Mouse (Mus musculus) T-helper 1 cell (primary cell): ENCODE measurements around the gene Tcf20.
"Not testable (repeated sequence)": the region's sequence is repeated elsewhere in the genome, so short reads cannot be mapped to it uniquely, and the experiment has no call there.

Experiments used
- in situ Hi-C: fragments of 300-600 bp; cut with MboI, MseI; formaldehyde crosslinking; loops from one replicate; pipeline ENCODE4 v1.15.1; 2025; ENCODE audit warnings: high pct_unique_total_duplicates

Gene Tcf20

GRCm38 (mm10) chr15:82814321-82814720 lies 173.4 kb downstream of the Tcf20 start:
- in situ Hi-C loops, result loop anchor here (5.0 kb wide), 1 partner anchor 103 kb away; no protein-coding TSS in a partner anchor

DNA sequence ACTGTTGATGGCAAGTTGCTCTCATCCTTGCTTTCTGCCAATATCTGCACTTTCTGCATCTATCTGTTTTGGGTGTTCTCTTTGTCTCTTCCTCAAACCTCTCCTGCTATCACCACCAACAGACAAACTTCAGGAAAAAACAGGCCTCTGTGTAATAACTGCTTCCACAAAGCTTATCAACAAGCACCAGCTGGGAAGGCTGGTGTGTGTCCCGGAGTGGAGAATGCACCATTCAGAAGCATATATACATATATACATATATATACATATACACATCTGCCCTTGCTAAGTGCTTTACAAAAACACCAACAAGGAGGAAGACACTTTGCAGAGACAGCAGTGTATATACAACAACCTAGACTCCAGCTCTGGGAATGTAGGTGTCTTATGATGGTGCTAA lies 177.1 kb downstream of the Tcf20 start:
- in situ Hi-C loops, result loop anchor here (5.0 kb wide), 1 partner anchor 107 kb away; no protein-coding TSS in a partner anchor

DNA sequence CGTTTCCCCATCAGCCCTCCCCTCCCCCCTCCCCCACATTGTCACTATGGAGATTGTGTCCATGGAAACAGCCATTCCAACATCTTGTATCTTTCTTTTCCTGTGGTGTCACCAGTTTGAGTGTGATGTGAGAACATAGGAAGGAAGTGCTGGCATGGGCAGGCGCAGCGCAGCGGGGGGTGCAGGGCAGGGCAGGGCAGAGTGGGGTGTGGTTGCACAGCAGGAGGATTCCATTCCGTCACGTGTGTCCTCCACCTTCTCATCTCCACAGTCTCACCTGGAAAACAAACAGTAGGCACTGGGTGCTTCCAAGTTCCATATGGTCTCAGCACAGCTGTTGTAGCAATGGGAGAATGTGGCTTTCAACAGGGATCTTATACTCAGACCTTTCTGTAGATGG lies 178.2 kb downstream of the Tcf20 start:
- in situ Hi-C loops, result loop anchor here (10.0 kb wide), 1 partner anchor 295 kb away; no protein-coding TSS in a partner anchor

- in situ Hi-C loops, result loop anchor here (10.0 kb wide), 1 partner anchor 298 kb away; no protein-coding TSS in a partner anchor
Measured at GRCm38 (mm10) chr15:82806969-82807763, 180.5 kb downstream of the Tcf20 start.

DNA sequence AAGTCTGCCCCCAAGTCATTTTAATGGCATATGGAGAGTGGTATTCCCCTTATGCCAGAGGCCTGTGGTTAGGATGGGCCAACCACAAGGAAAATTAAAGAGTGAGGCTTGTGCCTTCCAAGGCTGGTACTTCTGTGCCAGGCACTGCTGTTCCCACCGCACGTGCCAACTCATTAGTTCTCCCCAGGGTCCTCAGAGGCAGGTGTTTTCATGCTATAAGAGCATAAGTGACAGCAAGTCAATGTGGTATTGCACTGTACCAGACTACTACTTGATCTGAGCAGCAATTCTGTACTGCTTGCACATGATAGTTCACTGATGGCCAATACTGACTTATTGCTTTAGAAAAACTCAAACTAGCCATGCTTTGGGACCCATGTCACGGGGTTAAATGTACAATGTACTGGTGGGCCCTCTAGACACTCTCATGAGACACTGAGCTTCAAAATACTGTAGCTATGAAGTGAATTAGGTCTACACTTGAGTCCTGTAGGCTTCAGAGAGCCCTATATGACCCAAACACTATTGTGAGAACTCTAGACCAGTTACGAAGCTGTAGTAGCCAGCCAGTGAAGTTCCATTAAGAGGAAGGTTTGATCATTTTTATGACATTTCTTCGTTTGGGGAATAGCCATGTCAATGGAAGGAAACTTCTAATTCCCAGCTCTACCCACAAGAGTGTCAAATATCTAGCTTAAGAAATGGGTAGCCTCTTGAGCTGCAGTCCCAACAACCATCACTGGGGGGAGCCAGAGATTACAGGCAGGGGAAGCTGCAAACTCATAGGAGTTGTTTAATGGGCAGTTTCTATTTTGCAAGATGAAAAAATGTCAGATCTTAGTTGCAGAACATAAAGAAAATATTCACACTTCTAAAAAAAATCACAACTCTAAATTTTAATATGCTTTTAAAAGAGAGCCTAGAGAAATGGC lies 182.7 kb downstream of the Tcf20 start:
- in situ Hi-C loops, result loop anchor here (5.0 to 10.0 kb wide), 2 partner anchors 237 to 300 kb away; no protein-coding TSS in a partner anchor

GRCm38 (mm10) chr15:82795936-82796440 lies 191.7 kb downstream of the Tcf20 start:
- in situ Hi-C loops, result no loop called here

GRCm38 (mm10) chr15:82794277-82794676 lies 193.4 kb downstream of the Tcf20 start, which contains the start of gene Cyp2d26:
Gene Cyp2d26, minus strand, starts transcription at chr15:82794294.
- in situ Hi-C loops, result loop anchor here (5.0 kb wide), 1 partner anchor 418 kb away; no protein-coding TSS in a partner anchor

DNA sequence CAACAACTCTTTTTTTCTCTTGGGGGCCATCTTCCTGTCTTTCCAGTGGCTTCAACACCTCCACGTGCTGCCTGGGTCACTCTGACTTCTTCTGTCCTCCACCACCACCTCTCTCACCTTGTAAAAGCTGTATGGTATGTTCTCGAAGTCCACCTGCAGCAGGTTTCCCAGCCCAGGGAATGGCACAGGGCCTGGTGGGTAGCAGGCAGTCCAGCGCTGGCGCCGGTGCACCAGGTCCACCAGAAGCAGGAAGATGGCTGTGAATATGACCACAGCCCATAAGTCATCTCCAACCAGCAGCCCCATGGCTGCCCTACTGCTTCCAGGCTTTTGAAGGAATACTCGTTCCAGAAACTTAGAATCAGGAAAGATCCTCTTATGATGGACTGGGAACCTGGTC lies 193.8 kb downstream of the Tcf20 start:
- in situ Hi-C loops, result loop anchor here (5.0 kb wide), 1 partner anchor 418 kb away; no protein-coding TSS in a partner anchor

- in situ Hi-C loops, result loop anchor here (5.0 kb wide), 1 partner anchor 419 kb away; no protein-coding TSS in a partner anchor
Measured at GRCm38 (mm10) chr15:82793454-82793853, 194.2 kb downstream of the Tcf20 start.

DNA sequence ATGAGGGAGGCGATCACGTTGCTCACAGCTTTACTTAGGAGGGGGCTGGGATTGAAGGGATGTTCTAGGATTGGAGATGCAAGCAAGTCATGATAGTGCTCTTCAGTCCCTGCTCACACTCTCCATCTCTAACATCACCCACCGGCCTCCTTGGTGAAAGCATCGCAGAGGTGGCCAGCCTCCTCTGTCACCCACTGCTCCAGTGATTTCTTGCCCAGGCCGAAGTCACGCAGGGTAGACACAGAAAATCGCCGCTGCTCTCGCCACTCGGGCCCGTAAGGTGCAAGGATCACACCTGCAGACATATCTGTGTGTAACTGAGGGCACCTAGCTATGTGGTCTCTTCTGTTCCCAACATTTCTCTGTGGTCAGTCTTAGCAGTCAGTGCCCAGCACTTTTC lies 195.1 kb downstream of the Tcf20 start:
- in situ Hi-C loops, result loop anchor here (5.0 kb wide), 1 partner anchor 420 kb away; no protein-coding TSS in a partner anchor

GRCm38 (mm10) chr15:82784581-82784980 lies 203.1 kb downstream of the Tcf20 start:
- in situ Hi-C loops, result loop anchor here (10.0 kb wide), 1 partner anchor 510 kb away; the partner anchor contains the start of gene Sept3

GRCm38 (mm10) chr15:82783800-82784199 lies 203.9 kb downstream of the Tcf20 start:
- in situ Hi-C loops, result loop anchor here (10.0 kb wide), 1 partner anchor 509 kb away; the partner anchor contains the start of gene Sept3

- in situ Hi-C loops, result not testable (repeated sequence)
Measured at GRCm38 (mm10) chr15:82777856-82778255, 209.8 kb downstream of the Tcf20 start.

DNA sequence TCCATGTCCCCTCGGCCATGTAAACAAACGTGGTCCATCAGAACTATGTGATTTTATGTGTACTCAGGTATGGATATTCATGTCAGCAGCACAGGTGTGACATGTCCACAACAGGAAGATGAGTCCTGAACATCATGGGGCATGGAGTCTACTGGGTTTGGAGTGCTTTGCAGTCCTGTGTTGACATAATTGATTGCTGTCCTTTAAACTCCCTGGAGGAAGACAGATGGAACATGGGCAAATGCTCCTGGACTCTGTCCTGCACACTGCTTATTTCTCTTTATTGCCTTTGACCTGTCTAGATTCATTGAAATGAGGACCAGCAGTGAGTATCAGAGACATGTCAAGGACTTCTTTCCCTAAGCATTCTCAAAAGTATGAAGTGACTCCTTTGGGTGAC lies 221.7 kb downstream of the Tcf20 start:
- in situ Hi-C loops, result no loop called here

- in situ Hi-C loops, result no loop called here
Measured at GRCm38 (mm10) chr15:82764881-82765280, 222.8 kb downstream of the Tcf20 start.

DNA sequence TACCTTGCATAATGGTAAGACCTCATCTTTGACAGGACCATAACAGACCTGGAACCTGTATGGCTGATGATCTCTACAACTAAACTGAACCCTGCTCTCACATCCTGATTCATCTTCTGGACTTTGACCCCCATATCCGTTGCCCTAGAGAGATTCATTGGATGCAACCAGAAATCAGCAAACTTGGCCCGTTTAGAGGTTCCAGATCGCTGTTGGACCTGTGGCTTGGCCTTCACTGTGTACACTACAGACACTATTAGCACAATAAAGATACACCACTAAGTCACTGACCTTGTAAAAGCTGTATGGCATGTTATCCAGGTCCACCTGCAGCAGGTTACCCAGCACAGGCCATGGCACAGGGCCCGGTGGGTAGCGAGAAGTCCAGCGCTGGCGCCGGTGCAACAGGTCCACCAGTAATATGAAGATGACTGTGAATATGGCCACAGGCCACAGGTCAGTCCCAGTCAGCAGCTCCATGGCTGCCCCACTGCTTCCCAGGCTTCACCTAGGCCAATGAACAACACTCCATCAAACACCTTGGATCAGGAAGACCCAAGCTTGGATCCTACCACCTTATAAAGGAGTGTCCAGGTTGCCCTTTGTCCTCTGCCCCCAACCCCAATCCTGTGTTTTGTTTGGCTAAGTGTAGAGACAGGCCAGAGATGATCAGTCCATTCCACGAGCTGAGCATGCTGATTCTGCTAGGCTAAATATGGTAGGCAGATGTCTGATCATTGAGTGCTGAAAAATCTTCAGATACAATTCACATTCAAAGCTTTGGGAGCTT lies 223.8 kb downstream of the Tcf20 start, which contains the start of gene Cyp2d40:
TSS of gene Cyp2d40 (minus strand) at position 553 of the 790 bp plus-strand sequence.
- in situ Hi-C loops, result no loop called here
